Mouse (Mus musculus) ES-Bruce4 (cell line): ENCODE measurements around the gene Ppp4r4.

ENCODE experiments used
- CTCF ChIP-seq: IDR thresholded peaks from one replicate; pipeline ENCODE4 v1.8.1; 2011; ENCODE audit warnings: low read depth, low read length
- EP300 ChIP-seq: IDR thresholded peaks from 2 replicates; pipeline ENCODE4 v1.6.1; 2011; ENCODE audit warnings: low read depth, low read length; ENCODE audit not compliant: insufficient read depth
- POLR2A ChIP-seq: IDR thresholded peaks from one replicate; pipeline ENCODE4 v1.8.1; 2011; ENCODE audit warnings: low read length; ENCODE audit not compliant: insufficient read depth

- no peak for TF ChIP-seq CTCF
- TF ChIP-seq POLR2A: no peak
- TF ChIP-seq EP300: no peak
Observed at GRCm38 (mm10) chr12:103518640-103519039, 13.4 kb upstream of the Ppp4r4 start.
